Mouse (Mus musculus): ENCODE measurements around the gene Gm10842. TPM values are rescaled to one million over a fixed set of nuclear protein-coding genes. Genes with fewer than 3 reads are reported as not detected.

Gm10842 gene
- polyA plus RNA-seq, 1 experiment from 2014 or later, result not detected

DNA sequence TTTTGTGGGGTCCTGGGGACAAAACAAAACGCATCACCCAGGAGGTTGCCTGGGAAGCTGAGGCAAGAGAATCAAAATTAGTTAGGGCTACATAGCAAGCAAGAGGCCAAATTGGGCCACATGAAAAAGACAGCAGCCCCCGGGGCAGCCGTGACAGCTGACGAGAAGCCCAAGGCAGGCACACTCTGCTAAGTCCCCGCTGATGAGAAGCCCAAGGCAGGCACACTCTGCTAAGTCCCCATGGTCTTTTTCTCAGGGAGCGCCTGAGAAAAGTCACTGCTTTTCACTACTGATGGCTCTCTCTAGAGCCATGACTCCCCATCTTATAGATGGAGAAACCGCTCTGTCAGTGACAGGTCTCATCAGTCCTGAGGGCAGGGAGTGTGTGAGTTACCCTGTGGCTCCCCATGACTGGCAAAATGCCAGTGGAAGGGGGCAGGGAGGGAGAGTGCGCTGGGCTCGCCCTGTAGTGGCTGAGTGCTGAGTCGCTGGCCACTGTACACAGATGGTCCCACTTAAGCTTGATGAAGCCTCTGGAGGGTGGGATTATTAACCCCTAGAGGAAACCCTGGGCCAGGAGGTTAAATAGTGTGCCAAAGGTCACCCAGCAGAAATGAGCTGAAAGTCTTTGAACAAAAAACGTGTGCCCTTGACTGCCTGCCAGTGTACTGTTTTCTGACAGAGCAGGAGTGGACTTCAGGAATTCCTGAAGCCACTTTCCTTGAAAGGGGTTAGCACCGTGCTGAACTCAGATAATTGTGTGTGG lies 6.6 kb downstream of the Gm10842 start:
- 24% methylated on average over 12 of the region's 12 CpGs for WGBS
- no peaks in the 10 kb centered on the region for H3K9me3 ChIP-seq (replicated peaks)
- H3K27me3 ChIP-seq (replicated peaks), result no peaks in the 10 kb centered on the region
- ATAC-seq (ENCODE audit: insufficient number of reproducible peaks, low FRiP score), result peak; percentile 89
- no peaks in the 10 kb centered on the region for H3K36me3 ChIP-seq
- H3K4me1 ChIP-seq (replicated peaks), result peaks cover 49% of the 10 kb centered on the region
- no peak overlapping the region for H3K4me3 ChIP-seq
- H3K9ac ChIP-seq, result no peak overlapping the region
- peak overlapping the region; percentile 69 for H3K27ac ChIP-seq (ENCODE audit: poor library complexity, severe bottlenecking)
- H3K4me2 ChIP-seq, result peak overlapping the region; percentile 54

- H3K9me3 ChIP-seq (replicated peaks), result no peaks in the 10 kb centered on the region
- no peak overlapping the region for H3K27ac ChIP-seq (ENCODE audit: poor library complexity, severe bottlenecking)
- H3K4me2 ChIP-seq, result no peak overlapping the region
- no peak overlapping the region for H3K4me3 ChIP-seq
- 41% methylated on average over 4 of the region's 4 CpGs for WGBS
- H3K9ac ChIP-seq, result no peak overlapping the region
- no peak for ATAC-seq (ENCODE audit: insufficient number of reproducible peaks, low FRiP score)
- H3K36me3 ChIP-seq, result no peaks in the 10 kb centered on the region
- no peaks in the 10 kb centered on the region for H3K27me3 ChIP-seq (replicated peaks)
- H3K4me1 ChIP-seq (replicated peaks), result peaks cover 49% of the 10 kb centered on the region
Observed at GRCm38 (mm10) chr11:105155915-105156314, 9.2 kb downstream of the Gm10842 start.

GRCm38 (mm10) chr11:105156748-105157267 lies 10.1 kb downstream of the Gm10842 start:
- no peaks in the 10 kb centered on the region for H3K9me3 ChIP-seq (replicated peaks)
- 62% methylated on average over 19 of the region's 19 CpGs for WGBS
- no peaks in the 10 kb centered on the region for H3K27me3 ChIP-seq (replicated peaks)
- H3K4me3 ChIP-seq, result no peak overlapping the region
- H3K4me1 ChIP-seq (replicated peaks), result peaks cover 40% of the 10 kb centered on the region
- H3K27ac ChIP-seq (ENCODE audit: poor library complexity, severe bottlenecking), result peak overlapping the region; percentile 72
- peak overlapping the region; percentile 44 for H3K4me2 ChIP-seq
- no peak overlapping the region for H3K9ac ChIP-seq
- no peaks in the 10 kb centered on the region for H3K36me3 ChIP-seq
- no peak for ATAC-seq (ENCODE audit: insufficient number of reproducible peaks, low FRiP score)

- no peak for ATAC-seq (ENCODE audit: insufficient number of reproducible peaks, low FRiP score)
- H3K9ac ChIP-seq, result no peak overlapping the region
- H3K36me3 ChIP-seq, result no peaks in the 10 kb centered on the region
- H3K27ac ChIP-seq (ENCODE audit: poor library complexity, severe bottlenecking), result no peak overlapping the region
- no peak overlapping the region for H3K4me2 ChIP-seq
- peaks cover 8% of the 10 kb centered on the region for H3K9me3 ChIP-seq (replicated peaks)
- H3K27me3 ChIP-seq (replicated peaks), result no peaks in the 10 kb centered on the region
- peaks cover 29% of the 10 kb centered on the region for H3K4me1 ChIP-seq (replicated peaks)
- H3K4me3 ChIP-seq, result no peak overlapping the region
Observed at GRCm38 (mm10) chr11:105158047-105158446, 11.4 kb downstream of the Gm10842 start.

DNA sequence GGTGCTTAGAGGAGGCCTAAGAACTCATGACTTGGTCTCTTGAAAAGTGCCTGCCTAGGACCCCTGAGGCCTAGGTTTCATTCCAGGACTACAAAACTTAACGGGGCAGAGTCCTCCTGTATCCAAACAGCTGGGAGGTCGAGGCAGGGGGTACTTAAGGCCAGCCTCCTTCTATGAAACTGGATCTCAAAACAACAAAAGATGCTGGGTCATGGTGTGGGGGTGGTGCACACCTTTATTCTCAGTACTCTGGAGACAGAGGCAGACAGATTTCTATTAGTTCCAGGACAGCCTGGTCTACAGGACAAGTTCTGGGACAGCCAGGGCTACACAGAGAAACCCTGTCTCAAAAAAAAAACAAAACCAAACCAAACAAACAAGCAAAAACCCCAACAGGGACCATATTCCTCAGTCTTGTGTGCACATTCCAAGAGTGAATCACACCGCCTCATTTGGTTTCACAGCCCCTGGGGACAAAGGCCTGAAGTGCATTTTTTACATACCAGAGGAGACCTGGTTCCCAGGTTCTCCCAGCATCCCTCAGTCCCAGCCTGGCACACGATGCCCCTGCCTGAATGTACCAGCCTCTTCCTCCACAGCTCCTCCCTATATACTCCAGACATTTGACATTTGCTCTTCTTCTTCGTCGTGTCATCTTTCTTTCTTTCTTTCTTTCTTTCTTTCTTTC lies 13.1 kb downstream of the Gm10842 start:
- no peak for ATAC-seq (ENCODE audit: insufficient number of reproducible peaks, low FRiP score)
- no peak overlapping the region for H3K4me2 ChIP-seq
- H3K9me3 ChIP-seq (replicated peaks), result peaks cover 13% of the 10 kb centered on the region
- H3K27ac ChIP-seq (ENCODE audit: poor library complexity, severe bottlenecking), result no peak overlapping the region
- WGBS, result 58% methylated on average over 6 of the region's 6 CpGs
- H3K27me3 ChIP-seq (replicated peaks), result peaks cover 5% of the 10 kb centered on the region
- peaks cover 16% of the 10 kb centered on the region for H3K4me1 ChIP-seq (replicated peaks)
- no peak overlapping the region for H3K9ac ChIP-seq
- H3K4me3 ChIP-seq, result no peak overlapping the region
- no peaks in the 10 kb centered on the region; the same call in 1 of the 2 replicates for H3K36me3 ChIP-seq

GRCm38 (mm10) chr11:105161411-105161810 lies 14.7 kb downstream of the Gm10842 start:
- WGBS, result 85% methylated on average over 2 of the region's 2 CpGs
- Histone ChIP-seq H3K9me3 (replicated peaks) (peaks cover 29% of the 10 kb centered on the region), H3K27me3 (replicated peaks) (peaks cover 21% of the 10 kb centered on the region), H3K9ac (no peak overlapping the region), H3K27ac (ENCODE audit: poor library complexity, severe bottlenecking) (no peak overlapping the region), H3K4me2 (no peak overlapping the region), H3K4me3 (no peak overlapping the region), H3K36me3 (no peaks in the 10 kb centered on the region; the same call in 1 of the 2 replicates), H3K4me1 (replicated peaks) (peaks cover 10% of the 10 kb centered on the region)
- no peak for ATAC-seq (ENCODE audit: insufficient number of reproducible peaks, low FRiP score)

DNA sequence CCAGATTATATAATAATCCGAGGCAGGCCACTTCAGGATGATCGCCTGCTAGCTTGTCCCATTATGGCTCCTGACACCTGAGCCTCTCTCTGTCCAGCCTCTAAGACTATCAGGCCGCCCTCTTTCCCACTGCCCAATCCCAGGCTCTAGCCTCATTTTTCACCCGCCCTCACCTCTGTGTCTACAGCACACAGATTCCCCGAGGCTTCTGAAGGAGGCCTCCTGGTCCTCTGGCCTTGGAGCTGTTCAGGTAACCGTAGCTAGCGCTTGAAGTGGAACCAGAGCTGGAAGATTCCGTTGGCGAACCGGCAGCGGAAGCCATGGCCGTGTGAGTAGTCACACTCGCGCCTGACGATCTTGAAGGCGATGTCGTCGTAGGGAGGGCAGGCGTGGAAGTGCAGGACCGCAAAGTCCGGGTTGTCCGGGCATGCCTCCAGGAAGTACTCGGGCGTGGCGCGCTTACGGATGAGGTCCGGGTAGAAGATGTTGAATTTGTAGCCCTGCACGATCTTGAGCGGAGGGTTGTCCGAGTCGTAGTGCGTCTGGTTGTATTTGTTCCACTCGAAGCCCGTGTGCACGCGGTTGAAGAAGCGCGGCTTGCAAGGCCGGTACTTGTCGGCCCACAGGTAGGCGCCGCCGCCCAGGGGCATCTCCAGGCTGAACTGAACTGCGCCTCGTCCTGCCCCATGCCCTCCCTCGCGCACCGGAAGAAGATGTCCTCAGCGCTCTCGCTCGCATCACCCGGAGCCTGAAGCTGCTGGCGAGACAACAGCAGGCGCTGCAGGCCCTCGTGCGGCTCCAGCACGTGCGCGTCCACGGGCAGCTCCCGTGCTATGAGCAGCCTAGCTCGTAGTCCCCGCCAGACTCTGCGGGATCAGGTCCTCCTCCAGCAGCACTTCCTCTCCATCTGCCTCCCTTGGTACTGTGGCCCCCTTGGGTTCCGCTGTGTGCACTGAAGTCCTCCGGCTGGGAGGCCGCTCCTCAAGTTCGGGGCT lies 18.1 kb downstream of the Gm10842 start:
- Histone ChIP-seq H3K36me3 (no peaks in the 10 kb centered on the region; the same call in 1 of the 2 replicates), H3K4me2 (0 out of 2 replicates have a peak overlapping the region, but pooled peaks have one; percentile 5), H3K27me3 (replicated peaks) (peaks cover 26% of the 10 kb centered on the region), H3K4me1 (replicated peaks) (no peaks in the 10 kb centered on the region), H3K9ac (no peak overlapping the region), H3K27ac (ENCODE audit: poor library complexity, severe bottlenecking) (no peak overlapping the region), H3K4me3 (no peak overlapping the region), H3K9me3 (replicated peaks) (peaks cover 31% of the 10 kb centered on the region)
- 65% methylated on average over 69 of the region's 69 CpGs for WGBS
- no peak for ATAC-seq (ENCODE audit: insufficient number of reproducible peaks, low FRiP score)

DNA sequence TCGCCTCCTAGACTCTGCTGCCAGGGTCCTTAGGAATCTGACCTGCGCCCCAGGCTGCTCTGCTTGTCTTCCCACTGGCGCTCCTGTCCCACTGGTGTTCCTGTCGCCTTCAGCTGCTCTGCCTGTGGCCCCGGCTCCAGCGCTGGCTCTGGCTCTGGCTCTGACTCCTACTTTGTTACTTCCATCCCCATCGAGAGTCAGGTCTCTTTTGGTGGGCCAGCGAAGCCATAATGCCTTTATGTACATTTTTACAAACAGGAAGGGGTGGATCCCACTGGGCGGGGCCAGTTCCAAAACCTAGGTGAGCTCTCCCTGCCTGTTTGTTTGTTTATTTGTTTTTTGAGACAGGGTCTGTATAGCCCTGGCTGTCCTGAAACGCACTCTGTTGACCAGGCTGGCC lies 20.1 kb downstream of the Gm10842 start:
- Histone ChIP-seq H3K4me2 (no peak overlapping the region), H3K36me3 (no peaks in the 10 kb centered on the region; the same call in 1 of the 2 replicates), H3K4me1 (replicated peaks) (no peaks in the 10 kb centered on the region), H3K9ac (no peak overlapping the region), H3K27me3 (replicated peaks) (peaks cover 26% of the 10 kb centered on the region), H3K9me3 (replicated peaks) (peaks cover 31% of the 10 kb centered on the region), H3K27ac (ENCODE audit: poor library complexity, severe bottlenecking) (no peak overlapping the region), H3K4me3 (no peak overlapping the region)
- 86% methylated on average over 10 of the region's 10 CpGs for WGBS
- ATAC-seq (ENCODE audit: insufficient number of reproducible peaks, low FRiP score), result no peak

DNA sequence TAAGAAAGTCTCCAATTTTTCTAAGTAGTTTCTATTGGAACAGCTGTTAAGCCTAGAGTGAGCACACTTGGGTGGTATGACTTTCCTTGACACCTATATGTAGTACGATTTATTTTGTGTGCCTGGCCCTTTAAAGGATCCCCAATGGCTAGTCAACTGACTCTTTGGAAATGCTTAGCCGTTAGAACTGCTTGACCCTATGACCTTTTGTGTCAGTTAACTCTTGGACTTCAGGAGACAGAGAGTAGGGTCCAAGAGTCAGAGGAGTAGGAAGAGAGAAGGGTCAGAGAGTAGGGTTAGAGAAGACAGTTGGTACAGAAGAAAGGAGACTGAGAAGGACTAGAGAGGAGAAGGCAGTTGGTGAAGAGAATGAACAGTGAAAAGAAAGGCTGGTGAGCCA lies 31.8 kb downstream of the Gm10842 start, which contains the start of gene Tlk2:
TSS of gene Tlk2 (plus strand) at position 292 of the 400 bp plus-strand sequence.
- Histone ChIP-seq H3K9me3 (replicated peaks) (no peaks in the 10 kb centered on the region), H3K4me2 (peak within 1 kb of the TSS; percentile 87), H3K4me1 (replicated peaks) (peaks cover 25% of the 10 kb centered on the region), H3K4me3 (peak within 1 kb of the TSS; percentile 85), H3K36me3 (peaks cover 3% of the 10 kb centered on the region; the same call in 1 of the 2 replicates), H3K27me3 (replicated peaks) (no peaks in the 10 kb centered on the region), H3K9ac (peak within 1 kb of the TSS; percentile 97; the same call in 1 of the 2 replicates), H3K27ac (ENCODE audit: poor library complexity, severe bottlenecking) (peak within 1 kb of the TSS; percentile 46; the same call in 1 of the 2 replicates)
- ATAC-seq (ENCODE audit: insufficient number of reproducible peaks, low FRiP score), result no peak
- 41% methylated on average over 2 of the region's 2 CpGs for WGBS

DNA sequence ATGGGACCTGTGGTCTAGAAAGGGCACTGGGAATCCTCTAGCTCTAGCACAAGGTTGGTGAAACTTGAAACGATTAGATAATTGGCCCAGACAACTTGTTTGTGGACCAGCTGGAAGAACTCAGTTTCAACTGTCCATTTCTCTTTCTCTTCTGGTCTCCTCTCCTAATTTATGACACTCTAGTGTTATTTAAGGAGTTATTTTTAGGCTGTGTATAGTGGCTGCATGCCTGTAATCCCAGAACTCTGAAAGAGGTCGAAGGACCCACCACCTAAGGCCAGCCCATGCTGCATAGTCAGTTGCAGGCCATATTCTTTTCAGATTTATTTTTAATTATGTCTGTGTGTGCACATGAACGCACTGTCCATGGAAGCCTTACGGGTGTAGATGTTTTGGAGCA lies 32.8 kb downstream of the Gm10842 start:
- H3K4me1 ChIP-seq (replicated peaks), result peaks cover 25% of the 10 kb centered on the region
- peak overlapping the region; percentile 87 for H3K4me2 ChIP-seq
- WGBS, result 86% methylated on average over 4 of the region's 4 CpGs
- H3K9me3 ChIP-seq (replicated peaks), result no peaks in the 10 kb centered on the region
- ATAC-seq (ENCODE audit: insufficient number of reproducible peaks, low FRiP score), result no peak
- H3K36me3 ChIP-seq, result peaks cover 8% of the 10 kb centered on the region
- peak overlapping the region; percentile 97; the same call in 1 of the 2 replicates for H3K9ac ChIP-seq
- H3K27me3 ChIP-seq (replicated peaks), result no peaks in the 10 kb centered on the region
- peak overlapping the region; percentile 85 for H3K4me3 ChIP-seq
- H3K27ac ChIP-seq (ENCODE audit: poor library complexity, severe bottlenecking), result peak overlapping the region; percentile 46; the same call in 1 of the 2 replicates

Measured in heart, embryonic 12.5 days (tissue).